Mouse (Mus musculus): Measurements from ENCODE around the gene Pxmp4. TPM values are rescaled to one million over a fixed set of nuclear protein-coding genes. Genes with fewer than 3 reads are reported as not detected.

Pxmp4 gene
- polyA plus RNA-seq, 1 experiment: 11.8 TPM

GRCm38 (mm10) chr2:154576876-154577743 is 26.4 kb downstream of the Pxmp4 start:
- TF ChIP-seq POLR2A (IDR thresholded peaks at IDR 0.05; ENCODE audit: low read depth, low read length): no peak
- TF ChIP-seq CTCF (IDR thresholded peaks at IDR 0.05; ENCODE audit: borderline replicate concordance, insufficient read depth, low read length): no peak
- Histone ChIP-seq H3K4me1 (ENCODE audit: control insufficient read depth, insufficient read depth, low read length) (peaks cover 2% of the 10 kb centered on the region), H3K27ac (ENCODE audit: insufficient read depth, low read length) (no peak overlapping the region), H3K4me3 (ENCODE audit: insufficient read depth, low read length) (no peak overlapping the region)

- Histone ChIP-seq H3K4me1 (ENCODE audit: control insufficient read depth, insufficient read depth, low read length) (peaks cover 8% of the 10 kb centered on the region), H3K27ac (ENCODE audit: insufficient read depth, low read length) (no peak overlapping the region), H3K4me3 (ENCODE audit: insufficient read depth, low read length) (no peak overlapping the region)
- TF ChIP-seq POLR2A (IDR thresholded peaks at IDR 0.05; ENCODE audit: low read depth, low read length) (no peak), CTCF (IDR thresholded peaks at IDR 0.05; ENCODE audit: borderline replicate concordance, insufficient read depth, low read length) (no peak)
Measured at GRCm38 (mm10) chr2:154574271-154574670, 29.2 kb downstream of the Pxmp4 start.

GRCm38 (mm10) chr2:154572996-154573395 is 30.5 kb downstream of the Pxmp4 start:
- TF ChIP-seq CTCF (IDR thresholded peaks at IDR 0.05; ENCODE audit: borderline replicate concordance, insufficient read depth, low read length): no peak
- no peak for TF ChIP-seq POLR2A (IDR thresholded peaks at IDR 0.05; ENCODE audit: low read depth, low read length)
- Histone ChIP-seq H3K4me1 (ENCODE audit: control insufficient read depth, insufficient read depth, low read length) (peaks cover 8% of the 10 kb centered on the region), H3K27ac (ENCODE audit: insufficient read depth, low read length) (no peak overlapping the region), H3K4me3 (ENCODE audit: insufficient read depth, low read length) (no peak overlapping the region)

- Histone ChIP-seq H3K4me1 (ENCODE audit: control insufficient read depth, insufficient read depth, low read length) (peaks cover 8% of the 10 kb centered on the region), H3K27ac (ENCODE audit: insufficient read depth, low read length) (peak overlapping the region; percentile 81), H3K4me3 (ENCODE audit: insufficient read depth, low read length) (no peak overlapping the region)
- TF ChIP-seq POLR2A (IDR thresholded peaks at IDR 0.05; ENCODE audit: low read depth, low read length): peak; percentile 33; the same call in 1 of the 2 replicates
- TF ChIP-seq CTCF (IDR thresholded peaks at IDR 0.05; ENCODE audit: borderline replicate concordance, insufficient read depth, low read length): no peak
Measured at GRCm38 (mm10) chr2:154571976-154572375, 31.5 kb downstream of the Pxmp4 start.

GRCm38 (mm10) chr2:154571266-154571665 is 32.2 kb downstream of the Pxmp4 start:
- TF ChIP-seq CTCF (IDR thresholded peaks at IDR 0.05; ENCODE audit: borderline replicate concordance, insufficient read depth, low read length) (no peak), POLR2A (IDR thresholded peaks at IDR 0.05; ENCODE audit: low read depth, low read length) (no peak)

GRCm38 (mm10) chr2:154570666-154571065 is 32.8 kb downstream of the Pxmp4 start:
- Histone ChIP-seq H3K27ac (ENCODE audit: insufficient read depth, low read length) (peak overlapping the region; percentile 46), H3K4me1 (ENCODE audit: control insufficient read depth, insufficient read depth, low read length) (peaks cover 8% of the 10 kb centered on the region), H3K4me3 (ENCODE audit: insufficient read depth, low read length) (no peak overlapping the region)
- no peak for TF ChIP-seq CTCF (IDR thresholded peaks at IDR 0.05; ENCODE audit: borderline replicate concordance, insufficient read depth, low read length)
- TF ChIP-seq POLR2A (IDR thresholded peaks at IDR 0.05; ENCODE audit: low read depth, low read length): no peak

More at GRCm38 (mm10) chr2:154571266-154571665, 32.2 kb downstream of the Pxmp4 start:
- H3K27ac ChIP-seq (ENCODE audit: insufficient read depth, low read length): peak overlapping the region; percentile 46
- H3K4me3 ChIP-seq (ENCODE audit: insufficient read depth, low read length): no peak overlapping the region
- peaks cover 8% of the 10 kb centered on the region for H3K4me1 ChIP-seq (ENCODE audit: control insufficient read depth, insufficient read depth, low read length)

- Histone ChIP-seq H3K4me1 (ENCODE audit: control insufficient read depth, insufficient read depth, low read length) (peaks cover 8% of the 10 kb centered on the region), H3K4me3 (ENCODE audit: insufficient read depth, low read length) (peak within 1 kb of the TSS; percentile 65), H3K27ac (ENCODE audit: insufficient read depth, low read length) (peak within 1 kb of the TSS; percentile 46)
- TF ChIP-seq CTCF (IDR thresholded peaks at IDR 0.05; ENCODE audit: borderline replicate concordance, insufficient read depth, low read length) (no peak), POLR2A (IDR thresholded peaks at IDR 0.05; ENCODE audit: low read depth, low read length) (peak; percentile 76)
Measured at GRCm38 (mm10) chr2:154569836-154570286, 33.6 kb downstream of the Pxmp4 start, which contains the start of gene E2f1. Gene E2f1, minus strand, starts transcription at chr2:154569892.

GRCm38 (mm10) chr2:154569071-154569748 is 34.3 kb downstream of the Pxmp4 start:
- no peak for TF ChIP-seq CTCF (IDR thresholded peaks at IDR 0.05; ENCODE audit: borderline replicate concordance, insufficient read depth, low read length)
- TF ChIP-seq POLR2A (IDR thresholded peaks at IDR 0.05; ENCODE audit: low read depth, low read length): peak; percentile 74; the same call in 1 of the 2 replicates
- peak overlapping the region; percentile 41 for H3K27ac ChIP-seq (ENCODE audit: insufficient read depth, low read length)
- H3K4me3 ChIP-seq (ENCODE audit: insufficient read depth, low read length): peak overlapping the region; percentile 65
- peaks cover 8% of the 10 kb centered on the region for H3K4me1 ChIP-seq (ENCODE audit: control insufficient read depth, insufficient read depth, low read length)

GRCm38 (mm10) chr2:154568329-154569070 is 35.0 kb downstream of the Pxmp4 start:
- TF ChIP-seq POLR2A (IDR thresholded peaks at IDR 0.05; ENCODE audit: low read depth, low read length) (no peak), CTCF (IDR thresholded peaks at IDR 0.05; ENCODE audit: borderline replicate concordance, insufficient read depth, low read length) (no peak)
- peak overlapping the region; percentile 41 for H3K27ac ChIP-seq (ENCODE audit: insufficient read depth, low read length)
- H3K4me1 ChIP-seq (ENCODE audit: control insufficient read depth, insufficient read depth, low read length): peaks cover 8% of the 10 kb centered on the region
- H3K4me3 ChIP-seq (ENCODE audit: insufficient read depth, low read length): peak overlapping the region; percentile 65

Measured in embryonic fibroblast, embryonic 13.5 days (primary cell).